8 mouse cellular contexts compared by ENCODE assay signal in the genomic region with DNA sequence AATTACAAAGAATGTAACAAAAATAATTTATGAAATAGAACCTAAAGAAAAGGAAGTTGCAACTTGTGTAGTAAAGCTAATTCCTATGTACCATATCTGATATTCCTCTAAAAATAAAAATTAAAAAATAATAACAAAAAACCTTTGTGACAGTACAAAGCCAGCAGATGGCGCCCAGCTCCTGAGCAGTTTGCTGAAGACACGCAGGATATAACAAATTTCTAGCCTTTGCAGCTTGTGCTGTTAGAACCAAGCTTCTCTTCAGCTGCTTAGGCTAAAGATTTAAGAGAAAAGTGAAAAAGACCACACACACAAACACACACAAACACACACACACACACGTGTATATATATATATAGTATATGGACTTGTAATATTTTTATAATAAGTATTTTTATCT.
DNase-seq lines count a peak whose midpoint lies in the region; ATAC-seq lines count a peak whose summit lies in the region.

No protein-coding gene starts in this region.

- no peak for ATAC-seq in erythroid progenitor cell, adult 5-6 weeks (replicated peaks; ENCODE audit: low FRiP score, poor library complexity, severe bottlenecking)

- peak; percentile 56 for DNase-seq in embryo, embryonic 10 days (ENCODE audit: low spot score)
- no peak for DNase-seq in embryo, embryonic 9.5 days (ENCODE audit: extremely low spot score)
- DNase-seq in ovary, postnatal 14 days (ENCODE audit: low spot score), result peak; percentile 1
- DNase-seq in ovary, postnatal 10 days (ENCODE audit: low spot score), result no peak
- peak; percentile 23 to 52 for DNase-seq in frontal cortex, postnatal 36 days (ENCODE audit: low spot score in 2 of 2)
- peak; percentile 27 for DNase-seq in mesoderm, embryonic 11.5 days (ENCODE audit: low read depth, low spot score)
- DNase-seq in thymus, postnatal 36 days, result no peak

Comparison
In these comparisons a context has a peak if more than half of its experiments do, and no peak if none do; other contexts are left out.
1. DNase-seq: peak in embryo, embryonic 10 days (single experiment), ovary, postnatal 14 days (single experiment), frontal cortex, postnatal 36 days (2 of 2) and mesoderm, embryonic 11.5 days (single experiment); none in embryo, embryonic 9.5 days (single experiment), ovary, postnatal 10 days (single experiment) and thymus, postnatal 36 days (0 of 2).